Mouse (Mus musculus) central nervous system, embryonic 14 days (tissue): Measurements from ENCODE around the gene Saysd1. TPM values are rescaled to one million over a fixed set of nuclear protein-coding genes. Genes with fewer than 3 reads are reported as not detected.

Experiments
- polyA plus RNA-seq: library from polyadenylated mRNA; depleted of rRNA; stranded (reverse); fragments of >200 nt; gene quantifications from 2 replicates; pipeline ENCODE4 v1.2.3, GENCODE M21; 2012; rRNA removed

The Saysd1 gene
- 9.1 and 10.4 TPM in 2 replicates for polyA plus RNA-seq

DNA sequence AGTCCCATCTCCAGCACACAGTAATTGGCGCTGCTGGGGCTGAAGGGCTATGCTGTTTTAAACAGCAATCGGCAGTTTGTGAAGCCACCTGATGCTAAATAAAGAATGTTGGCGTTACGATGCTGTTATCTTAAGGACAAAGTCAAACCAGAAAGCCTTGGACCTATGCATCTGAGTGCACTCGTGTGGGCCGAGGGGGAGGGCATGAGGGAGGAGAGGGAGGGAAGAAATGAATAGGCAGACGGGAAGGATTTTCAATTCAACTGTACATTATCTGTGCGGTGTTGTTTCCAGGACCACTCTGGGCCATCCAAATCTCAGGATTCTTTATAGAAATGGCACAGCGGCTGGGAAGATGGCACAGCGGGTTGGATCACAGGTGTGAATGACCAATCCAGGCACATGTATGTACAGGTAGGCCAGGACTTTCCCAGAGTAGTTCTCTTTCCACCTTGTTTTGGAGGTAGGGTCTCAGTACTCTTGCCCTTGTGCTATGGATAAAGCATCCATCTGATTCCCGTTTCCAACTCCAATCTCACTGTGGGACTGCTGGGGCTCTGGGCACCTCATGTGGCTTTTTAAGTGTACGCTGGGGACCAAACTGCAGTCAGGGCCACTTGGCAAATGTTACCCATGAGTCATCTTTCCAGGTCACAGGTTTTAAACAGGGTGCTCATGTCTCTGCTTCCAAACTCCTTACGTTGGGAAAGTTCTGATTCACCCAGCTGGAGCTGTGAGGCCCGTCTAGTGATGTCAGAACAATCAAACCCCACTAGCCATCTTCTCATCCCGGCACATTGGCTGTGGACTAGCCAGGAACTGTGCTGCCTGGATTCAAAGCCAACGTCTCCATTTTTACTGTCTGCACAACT, at the start of gene Saysd1:
Gene Saysd1, minus strand, starts transcription at position 51 of the 872 bp plus-strand sequence.

DNA sequence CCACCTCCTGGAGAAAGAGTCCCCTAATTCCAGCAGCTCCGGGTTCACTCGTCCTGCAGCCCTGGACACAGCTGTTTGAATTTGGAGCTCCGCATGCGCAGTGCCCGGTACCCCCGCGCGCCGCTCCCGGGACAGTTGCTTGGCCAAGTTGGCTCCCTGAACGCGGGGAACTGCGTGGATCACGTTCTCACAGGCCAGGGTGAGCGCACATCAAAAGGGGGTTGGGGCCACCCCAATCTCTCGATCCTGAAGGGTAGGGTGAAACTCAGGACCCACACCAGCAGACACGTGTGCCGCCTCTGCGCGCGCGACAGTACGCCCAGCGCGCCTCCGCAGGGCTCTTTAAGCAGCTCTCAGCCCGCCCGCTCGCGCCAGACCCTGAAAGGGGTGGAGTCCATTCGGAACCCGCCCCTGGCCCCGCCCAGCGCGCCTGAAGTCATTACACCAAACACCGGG, 43.2 kb upstream of the Saysd1 start, which contains the start of gene Kcnk5:
Gene Kcnk5, minus strand, starts transcription at position 344 of the 456 bp plus-strand sequence.

Other genes with a start within 250 kb of the Saysd1 start
- 313 and 353 TPM in 2 replicates for gene Gng2, start 160.9 kb downstream of the Saysd1 start, polyA plus RNA-seq
- 2.8 and 3.0 TPM in 2 replicates for gene Kcnk5, start 43.3 kb upstream of the Saysd1 start, polyA plus RNA-seq
- gene Kcnk16, start 130.7 kb upstream of the Saysd1 start, polyA plus RNA-seq, result not detected in 2 replicates
- gene Nudt13, start 156.2 kb upstream of the Saysd1 start, polyA plus RNA-seq, result 18.7 and 19.8 TPM in 2 replicates
- gene Ecd, start 209.6 kb upstream of the Saysd1 start, polyA plus RNA-seq, result 33.1 and 33.5 TPM in 2 replicates
- 61.3 and 65.0 TPM in 2 replicates for gene Fam149b, start 209.6 kb upstream of the Saysd1 start, polyA plus RNA-seq